Comparison of ENCODE assay signal across 10 mouse cellular contexts in the genomic region with DNA sequence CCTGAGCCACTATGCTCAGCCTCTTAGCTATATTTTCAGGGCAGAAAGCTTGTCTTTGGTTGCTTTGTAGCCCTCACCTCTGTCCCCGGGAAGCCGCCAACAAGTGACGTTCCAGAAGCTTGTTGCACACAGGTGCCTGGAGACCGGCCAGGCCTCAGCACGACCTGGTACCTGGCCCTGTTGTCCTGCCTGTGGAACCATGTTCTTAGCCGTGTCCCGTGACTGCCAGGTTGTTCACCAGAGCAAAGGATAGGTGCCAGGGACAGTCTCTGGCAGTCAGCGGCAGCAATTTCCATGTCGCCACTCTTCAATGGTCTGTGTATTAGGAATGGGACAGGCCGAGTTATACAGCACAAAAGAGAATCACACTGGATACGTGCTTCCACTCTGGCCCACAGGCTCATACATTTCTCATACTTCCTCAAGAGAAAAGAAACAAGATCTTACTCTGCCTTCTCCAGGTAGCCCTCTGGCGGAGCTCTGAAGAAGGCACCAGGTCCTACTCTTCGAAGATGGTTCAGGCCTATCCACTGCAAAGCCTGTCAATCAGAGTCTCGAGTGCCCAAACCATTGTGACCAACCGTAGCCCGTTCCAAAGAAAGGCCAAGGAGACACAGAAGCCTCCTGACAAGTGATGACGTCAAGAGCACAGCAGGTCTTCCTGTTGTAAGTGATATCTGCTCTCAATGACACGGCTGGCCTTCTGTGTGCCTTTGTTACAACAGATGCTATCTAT. TPM values are rescaled to one million over a fixed set of nuclear protein-coding genes. Genes with fewer than 3 reads are reported as not detected.
DNase-seq lines count a peak whose midpoint lies in the region; ATAC-seq and TF ChIP-seq lines count a peak whose summit lies in the region.
"Had no signal": no experiment of that assay in that cellular context is flagged by ENCODE, and none has a peak within 500 bp of the region (broad histone marks: within the 10 kb centered on the region; RNA-seq: fewer than 3 reads in every experiment).

No protein-coding gene starts in this region.

- H3K27ac ChIP-seq in hindbrain, embryonic 10.5 days, result peak overlapping the region; percentile 56; the same call in 1 of the 2 replicates
- H3K27ac ChIP-seq in hindbrain, embryonic 14.5 days, result no peak overlapping the region
- peak overlapping the region; percentile 86 for H3K27ac ChIP-seq in heart, embryonic 16.5 days (ENCODE audit: low read length)
- H3K27ac ChIP-seq: embryonic facial prominence, embryonic 15.5 days had no signal

- no peak overlapping the region for H3K4me3 ChIP-seq in hindbrain, embryonic 10.5 days
- H3K4me3 ChIP-seq in hindbrain, embryonic 14.5 days (replicated peaks; ENCODE audit: low read length), result no peak overlapping the region
- peak overlapping the region; percentile 56 for H3K4me3 ChIP-seq in E14TG2a.4 (replicated peaks; ENCODE audit: low read length)
- H3K4me3 ChIP-seq in heart, embryonic 16.5 days (ENCODE audit: low read length), result no peak overlapping the region
- H3K4me3 ChIP-seq: embryonic facial prominence, embryonic 15.5 days had no signal

- TF ChIP-seq CTCF in E14TG2a.4 (conservative IDR thresholded peaks at IDR 0.05; ENCODE audit: low read length), result no peak

- H3K9me3 ChIP-seq in hindbrain, embryonic 10.5 days, result no peaks in the 10 kb centered on the region
- no peaks in the 10 kb centered on the region for H3K9me3 ChIP-seq in hindbrain, embryonic 14.5 days (ENCODE audit: control insufficient read depth, low read length)
- H3K9me3 ChIP-seq in E14TG2a.4 (ENCODE audit: low read length), result no peaks in the 10 kb centered on the region
- no peaks in the 10 kb centered on the region for H3K9me3 ChIP-seq in heart, embryonic 16.5 days (replicated peaks; ENCODE audit: control insufficient read depth, low read length)
- H3K9me3 ChIP-seq: embryonic facial prominence, embryonic 15.5 days had no signal

- H3K36me3 ChIP-seq in hindbrain, embryonic 10.5 days, result peaks cover 1% of the 10 kb centered on the region
- no peaks in the 10 kb centered on the region; the same call in 1 of the 2 replicates for H3K36me3 ChIP-seq in hindbrain, embryonic 14.5 days (replicated peaks; ENCODE audit: control insufficient read depth, insufficient read depth)
- no peaks in the 10 kb centered on the region for H3K36me3 ChIP-seq in E14TG2a.4 (ENCODE audit: insufficient read depth, low read length)
- H3K36me3 ChIP-seq in heart, embryonic 16.5 days (ENCODE audit: control insufficient read depth, insufficient read depth), result peaks cover 4% of the 10 kb centered on the region; the same call in 1 of the 2 replicates
- H3K36me3 ChIP-seq: embryonic facial prominence, embryonic 15.5 days had no signal

- no peaks in the 10 kb centered on the region for H3K27me3 ChIP-seq in hindbrain, embryonic 10.5 days (ENCODE audit: insufficient read depth, poor library complexity, severe bottlenecking)
- no peaks in the 10 kb centered on the region for H3K27me3 ChIP-seq in hindbrain, embryonic 14.5 days (ENCODE audit: control insufficient read depth, insufficient read depth, low read length)
- H3K27me3 ChIP-seq in E14TG2a.4 (ENCODE audit: insufficient read depth, low read length), result no peaks in the 10 kb centered on the region; the same call in 1 of the 2 replicates
- H3K27me3 ChIP-seq in heart, embryonic 16.5 days (ENCODE audit: control insufficient read depth, insufficient read depth, low read length), result no peaks in the 10 kb centered on the region
- H3K27me3 ChIP-seq: embryonic facial prominence, embryonic 15.5 days; Patski had no signal

- no peak overlapping the region for H3K4me2 ChIP-seq in hindbrain, embryonic 14.5 days (replicated peaks)
- H3K4me2 ChIP-seq in heart, embryonic 16.5 days (ENCODE audit: low read depth, low read length), result no peak overlapping the region
- H3K4me2 ChIP-seq: embryonic facial prominence, embryonic 15.5 days had no signal

- 65% methylated on average over 18 of the region's 18 CpGs for WGBS in hindbrain, embryonic 10.5 days
- WGBS in hindbrain, embryonic 14.5 days, result 65% methylated on average over 18 of the region's 18 CpGs
- 56% methylated on average over 18 of the region's 18 CpGs for WGBS in heart, embryonic 16.5 days

- peak; percentile 40 for DNase-seq in hindbrain, embryonic 10.5 days (ENCODE audit: low spot score)
- DNase-seq in hindbrain, embryonic 14.5 days (ENCODE audit: low spot score), result no peak
- DNase-seq in adrenal gland, postnatal 14 days, result peak; percentile 70
- DNase-seq in layer of hippocampus, postnatal 36 days, result no peak

- ATAC-seq in hindbrain, embryonic 14.5 days (ENCODE audit: low FRiP score), result no peak
- no peak for ATAC-seq in heart, embryonic 16.5 days (replicated peaks; ENCODE audit: extremely low read depth, insufficient read depth, low FRiP score)
- no peak for ATAC-seq in inflammation-experienced regulatory T-cells, adult 6 months
- no peak for ATAC-seq in frontal cortex, adult (ENCODE audit: low TSS enrichment)

- peaks cover 61% of the 10 kb centered on the region for H3K4me1 ChIP-seq in hindbrain, embryonic 10.5 days (replicated peaks)
- H3K4me1 ChIP-seq in hindbrain, embryonic 14.5 days (replicated peaks; ENCODE audit: control insufficient read depth, insufficient read depth, low read length), result peaks cover 19% of the 10 kb centered on the region
- H3K4me1 ChIP-seq in E14TG2a.4 (replicated peaks; ENCODE audit: low read depth, low read length), result peaks cover 91% of the 10 kb centered on the region
- peaks cover 86% of the 10 kb centered on the region for H3K4me1 ChIP-seq in heart, embryonic 16.5 days (ENCODE audit: control insufficient read depth, insufficient read depth, low read length)

- H3K9ac ChIP-seq in hindbrain, embryonic 14.5 days, result no peak overlapping the region
- peak overlapping the region; percentile 57 for H3K9ac ChIP-seq in heart, embryonic 16.5 days (ENCODE audit: low read length)
- H3K9ac ChIP-seq: embryonic facial prominence, embryonic 15.5 days had no signal

RNA-seq across cellular contexts. Expression of a gene that starts 39.1 kb away (rescaled TPM):
- 3.2 and 3.6 TPM in 2 replicates for polyA plus RNA-seq in hindbrain, embryonic 10.5 days (2016; fragmentation: Nextera tagmentation; extraction: Ambion mirVana)
- polyA plus RNA-seq in hindbrain, embryonic 14.5 days (2014; fragmentation: Nextera tagmentation; extraction: Ambion mirVana), result 13.5 and 15.1 TPM in 2 replicates
- total RNA-seq in adrenal gland, postnatal 14 days (2021), result 48.8 and 51.8 TPM in 2 replicates
- 6.9 and 7.3 TPM in 2 replicates for polyA plus RNA-seq in heart, embryonic 16.5 days (2015; fragmentation: Nextera tagmentation; extraction: Ambion mirVana)
- 10 to 100 TPM in 2 of 3 experiments, 1 to 10 TPM in 1; 5.5 to 15.7 (median 11.1) TPM for polyA plus RNA-seq in inflammation-experienced regulatory T-cells, adult 6 months (2017; shearing (Covaris generic))
- 100 to 1,000 TPM; 281 to 377 TPM for total RNA-seq in layer of hippocampus, postnatal 36 days (2021)

Comparison
In these comparisons a context has a peak if more than half of its experiments do, and no peak if none do; other contexts are left out.
1. DNase-seq: peak in hindbrain, embryonic 10.5 days (single experiment) and adrenal gland, postnatal 14 days (single experiment); none in hindbrain, embryonic 14.5 days (single experiment) and layer of hippocampus, postnatal 36 days (0 of 2).